Mouse (Mus musculus) frontal cortex, postnatal 25 days (tissue): Measurements from ENCODE around the gene Lrrc37a.
A peak's percentile ranks its signal among the peaks of the same experiment; 100 is the strongest.
"Not testable (repeated sequence)": the region's sequence is repeated elsewhere in the genome, so short reads cannot be mapped to it uniquely, and the experiment has no call there.

Source experiments
- DNase-seq, 2 experiments: peaks; one replicate each; pipeline ENCODE4 v3.0.0; 2022; ENCODE audit warnings: low spot score in 2 of 2

Gene Lrrc37a

GRCm38 (mm10) chr11:103504497-103504896, at the start of gene Lrrc37a:
Lrrc37a (minus strand) TSS chr11:103504597.
- DNase-seq, result no peak

GRCm38 (mm10) chr11:103534973-103535372, 30.6 kb upstream of the Lrrc37a start:
- not testable (repeated sequence) for DNase-seq

GRCm38 (mm10) chr11:103512111-103512510, 7.7 kb upstream of the Lrrc37a start:
- DNase-seq, result no peak

GRCm38 (mm10) chr11:103464443-103464842, 40.0 kb downstream of the Lrrc37a start:
- no peak for DNase-seq

DNA sequence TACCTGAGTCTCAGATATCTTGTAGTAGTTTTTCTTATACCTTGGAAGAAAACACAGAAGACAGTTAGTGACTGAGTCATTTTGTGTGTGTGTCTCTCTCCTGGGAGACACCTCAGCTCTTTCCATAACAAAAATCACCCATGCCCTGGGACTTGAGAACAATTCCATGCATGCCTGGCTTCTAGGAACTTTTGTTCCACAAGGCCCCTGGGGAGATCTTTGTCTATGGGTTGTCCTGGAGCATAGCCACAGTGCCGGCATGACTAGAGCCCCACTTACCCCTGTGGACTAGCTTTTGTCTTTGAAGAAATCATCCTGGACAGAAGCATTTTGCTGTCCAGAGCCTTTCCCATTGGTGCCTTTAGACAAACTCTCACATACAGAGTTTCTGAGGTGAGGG, 53.3 kb downstream of the Lrrc37a start:
- DNase-seq, result not testable (repeated sequence)

DNA sequence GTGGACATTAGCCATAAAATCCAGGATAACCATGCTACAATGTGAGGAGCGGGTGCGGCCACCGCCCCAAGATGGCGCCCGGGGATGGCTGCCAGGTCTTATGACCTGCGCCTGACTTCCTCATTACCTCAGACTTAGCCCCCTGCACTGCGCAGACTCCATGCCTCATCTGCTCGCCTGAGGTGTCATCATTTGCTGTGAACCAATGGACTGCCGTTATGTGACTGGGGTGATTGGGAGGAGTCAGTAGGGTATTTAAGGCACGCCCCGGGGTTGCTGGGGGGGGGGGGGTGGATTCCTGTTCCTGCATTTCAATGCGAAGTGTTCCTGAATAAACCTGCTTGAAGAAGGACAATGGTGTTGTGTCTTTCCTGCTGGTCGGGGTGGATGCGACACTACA, 54.7 kb downstream of the Lrrc37a start:
- DNase-seq, result not testable (repeated sequence)

DNA sequence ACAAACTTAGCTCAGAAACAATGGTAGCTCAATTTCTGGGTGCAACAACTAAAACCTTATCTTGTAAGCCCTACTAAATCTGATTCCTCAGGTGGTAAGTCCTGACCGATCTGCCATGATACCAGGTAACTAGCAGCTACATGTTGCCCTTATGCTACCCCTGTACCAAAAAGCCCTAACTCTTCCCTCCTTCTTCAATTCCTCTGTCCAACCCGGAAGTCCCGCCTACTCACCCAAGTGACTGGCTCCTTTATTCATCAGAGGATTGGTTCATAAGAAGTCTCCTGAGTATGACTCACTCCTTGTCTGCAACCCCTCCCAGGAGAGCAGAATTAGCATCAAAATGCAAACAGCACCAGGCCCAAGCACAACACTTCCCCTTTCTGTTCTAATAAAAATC, 60.7 kb downstream of the Lrrc37a start:
- DNase-seq, result no peak

- no peak for DNase-seq
Measured at GRCm38 (mm10) chr11:103436282-103436681, 68.1 kb downstream of the Lrrc37a start.

DNA sequence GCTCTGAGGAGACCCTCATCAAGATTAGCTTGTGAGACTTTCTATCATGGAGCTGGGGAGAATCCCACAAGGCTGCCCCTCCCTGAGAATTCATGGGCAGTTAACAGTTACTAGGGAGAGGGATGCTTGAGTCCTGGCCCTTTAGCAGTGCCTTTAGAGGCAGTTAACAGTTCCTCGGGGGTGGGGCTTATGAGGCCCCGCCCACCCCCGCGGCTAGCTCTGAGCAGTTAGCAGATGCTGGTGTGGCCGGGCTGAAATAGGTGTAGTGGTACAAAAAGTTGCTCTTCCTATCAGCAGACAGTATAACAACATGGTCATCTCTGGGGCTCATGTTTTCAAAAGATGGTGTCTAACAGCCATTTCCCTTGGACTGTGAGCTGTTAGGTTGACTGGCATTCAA, 79.4 kb downstream of the Lrrc37a start:
- DNase-seq, result no peak

GRCm38 (mm10) chr11:103419667-103420066, 84.7 kb downstream of the Lrrc37a start:
- no peak for DNase-seq

DNA sequence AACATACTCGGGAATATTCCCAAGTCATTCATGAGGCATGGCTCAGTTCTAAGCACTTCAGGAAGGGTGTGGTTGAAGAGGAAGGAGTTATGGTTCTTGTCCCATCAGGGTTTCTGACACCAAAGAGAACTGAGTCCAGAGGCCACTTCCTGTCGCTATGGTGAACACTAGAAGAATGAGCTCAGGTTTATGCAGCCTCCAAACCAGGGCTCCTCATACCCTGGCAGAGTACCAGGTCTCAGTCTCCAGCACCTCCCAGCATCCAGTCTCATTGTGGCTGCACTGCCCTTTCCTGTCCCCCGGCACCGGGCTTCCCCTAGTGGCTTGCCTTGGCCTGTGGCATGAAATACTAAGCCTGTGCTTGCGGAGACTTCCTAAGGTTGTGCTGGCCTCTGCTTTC, 85.2 kb downstream of the Lrrc37a start:
- DNase-seq, result no peak

DNA sequence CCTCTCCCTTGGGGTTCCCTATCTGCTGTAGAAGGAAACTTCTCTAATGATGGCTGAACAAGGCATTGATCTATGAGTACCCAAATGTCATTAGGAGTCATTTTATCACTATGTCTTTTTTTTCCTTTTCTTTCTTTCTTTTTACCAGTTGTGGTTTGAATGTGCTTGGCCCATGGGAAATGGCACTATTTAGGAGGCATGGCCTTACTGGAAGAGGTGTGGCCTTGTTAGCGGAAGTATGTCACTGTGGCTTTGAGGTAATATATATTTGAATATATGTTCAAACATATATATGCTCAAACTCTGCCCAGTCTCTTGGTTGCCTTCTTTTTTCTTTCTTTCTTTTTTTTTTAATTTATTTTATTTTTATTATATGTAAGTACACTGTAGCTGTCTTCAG, 90.9 kb downstream of the Lrrc37a start:
- DNase-seq, result no peak

GRCm38 (mm10) chr11:103412950-103413423, 91.4 kb downstream of the Lrrc37a start:
- no peak for DNase-seq

GRCm38 (mm10) chr11:103411981-103412949, 92.1 kb downstream of the Lrrc37a start, which contains the start of gene Plekhm1:
Plekhm1 (minus strand) TSS chr11:103412687.
- DNase-seq, result peak; percentile 89 to 93

DNA sequence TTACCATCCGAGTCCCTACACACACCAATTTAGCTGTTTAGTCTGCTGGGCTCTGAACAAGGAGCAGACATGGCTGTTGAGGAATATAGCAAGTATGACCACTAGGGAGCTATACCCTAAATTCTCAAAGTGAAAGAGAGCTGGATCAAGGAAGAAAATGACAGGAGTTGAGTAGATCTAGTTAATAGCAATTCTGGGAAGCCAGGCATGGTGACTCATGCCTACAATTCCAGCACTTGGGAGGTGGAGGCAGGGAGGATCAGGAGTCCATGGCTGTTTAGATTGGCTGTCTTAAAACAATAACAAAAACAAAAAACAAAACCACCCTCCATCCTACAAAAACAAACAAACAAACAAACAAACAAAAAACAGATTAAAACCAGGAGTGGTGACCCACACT, 93.1 kb downstream of the Lrrc37a start:
- no peak for DNase-seq

- DNase-seq, result no peak
Measured at GRCm38 (mm10) chr11:103408880-103409279, 95.5 kb downstream of the Lrrc37a start.

GRCm38 (mm10) chr11:103407136-103407535, 97.3 kb downstream of the Lrrc37a start:
- DNase-seq, result not testable (repeated sequence)

GRCm38 (mm10) chr11:103406551-103406950, 97.8 kb downstream of the Lrrc37a start:
- no peak for DNase-seq

DNA sequence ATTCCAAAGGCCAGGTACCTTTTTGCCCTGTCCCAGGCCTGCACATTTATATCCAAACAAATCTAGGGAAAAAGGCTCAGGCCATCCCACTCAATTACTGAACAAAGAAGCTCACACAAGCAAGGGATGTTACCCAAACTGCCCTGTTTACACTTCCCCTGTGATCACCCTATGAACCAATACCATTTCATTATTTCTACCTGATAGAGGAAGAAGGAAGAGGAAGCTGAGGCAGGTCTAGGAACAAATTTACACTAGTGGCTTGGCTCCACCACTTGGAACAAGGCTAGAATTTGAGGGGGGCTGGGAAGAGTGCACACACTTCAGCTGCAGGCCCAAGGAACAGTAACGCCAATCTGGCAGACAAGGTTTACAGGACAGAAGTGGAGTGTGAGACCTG, 98.6 kb downstream of the Lrrc37a start:
- no peak for DNase-seq

DNA sequence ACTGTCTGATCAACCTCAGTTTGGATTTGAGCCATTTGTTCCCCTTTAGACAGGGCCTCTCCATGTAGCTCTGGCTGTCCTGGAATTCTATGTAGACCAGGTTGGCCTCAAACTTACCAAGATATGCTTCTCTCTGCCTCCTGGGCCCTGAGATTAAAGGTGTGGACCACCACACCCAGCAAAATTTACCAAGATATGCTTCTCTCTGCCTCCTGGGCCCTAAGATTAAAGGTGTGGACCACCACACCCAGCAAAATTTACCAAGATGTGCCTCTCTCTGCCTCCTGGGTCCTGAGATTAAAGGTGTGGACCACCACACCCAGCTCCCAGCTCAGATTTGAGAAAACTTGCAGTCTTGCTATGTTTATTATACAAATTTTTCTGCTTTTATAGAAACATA, 99.8 kb downstream of the Lrrc37a start:
- DNase-seq, result no peak

GRCm38 (mm10) chr11:103403776-103404175, 100.6 kb downstream of the Lrrc37a start:
- no peak for DNase-seq

- DNase-seq, result no peak
Measured at GRCm38 (mm10) chr11:103402738-103403137, 101.7 kb downstream of the Lrrc37a start.

DNA sequence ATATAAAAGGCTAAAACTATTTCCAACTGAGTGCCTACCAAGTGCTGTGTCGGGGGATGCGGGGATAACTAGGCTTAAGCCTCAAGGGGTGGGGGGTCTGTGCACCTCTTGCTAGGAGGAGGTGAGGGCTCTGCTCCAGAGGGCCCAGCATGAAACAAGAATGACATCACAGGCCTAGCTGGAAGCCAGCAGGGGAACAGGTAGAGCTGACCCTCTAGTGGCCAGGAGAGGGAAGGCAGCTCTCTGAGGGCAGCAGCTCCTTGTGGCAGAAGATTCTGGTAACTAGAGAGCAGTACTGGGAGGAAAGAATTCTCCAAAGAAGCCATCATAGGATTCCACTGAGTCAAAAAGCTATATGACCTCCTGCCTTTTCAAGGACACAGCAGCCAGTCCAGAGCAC, 102.2 kb downstream of the Lrrc37a start:
- peak in 1 of 2 experiments; percentile 27 for DNase-seq
